Mouse (Mus musculus): ENCODE data around the gene Klf7.

Gene Klf7

GRCm38 (mm10) chr1:63980733-63981132 lies 141.3 kb downstream of the Klf7 start:
- DNase-seq (ENCODE audit: low read depth, low spot score), result no peak
